Mouse (Mus musculus) neural tube, embryonic 15.5 days (tissue): ENCODE results near the gene Prmt8. TPM values are rescaled to one million over a fixed set of nuclear protein-coding genes. Genes with fewer than 3 reads are reported as not detected.

Experiments
- ATAC-seq: fragments of 200-750 bp; cut with Nextera tagmentation; 2 replicates; pipeline ENCODE4 v1.8.0; 2017; ENCODE audit warnings: mild to moderate bottlenecking, moderate TSS enrichment, moderate library complexity; ENCODE audit not compliant: low FRiP score
- H3K27ac ChIP-seq: fragments of 300-500 bp; sonication (generic); replicated peaks from 2 replicates; pipeline ENCODE4 v1.5.1; 2015; ENCODE audit warnings: mild to moderate bottlenecking, inconsistent platforms
- H3K27me3 ChIP-seq: fragments of 300-500 bp; sonication (generic); replicated peaks from 2 replicates; pipeline ENCODE4 v1.6.1; 2015; ENCODE audit warnings: inconsistent platforms
- H3K36me3 ChIP-seq: fragments of 300-500 bp; sonication (generic); 2 replicates; pipeline ENCODE4 v1.6.1; 2015; ENCODE audit warnings: inconsistent platforms
- H3K4me1 ChIP-seq: fragments of 300-500 bp; sonication (generic); 2 replicates; pipeline ENCODE4 v1.6.1; 2015; ENCODE audit warnings: inconsistent platforms
- H3K4me2 ChIP-seq: fragments of 300-500 bp; sonication (generic); 2 replicates; pipeline ENCODE4 v1.6.1; 2015; ENCODE audit warnings: inconsistent platforms, mild to moderate bottlenecking, moderate library complexity
- H3K4me3 ChIP-seq: fragments of 300-500 bp; sonication (generic); replicated peaks from 2 replicates; pipeline ENCODE4 v1.5.1; 2015; ENCODE audit warnings: mild to moderate bottlenecking, inconsistent platforms
- H3K9ac ChIP-seq: fragments of 300-500 bp; sonication (generic); replicated peaks from 2 replicates; pipeline ENCODE4 v1.6.1; 2015; ENCODE audit warnings: mild to moderate bottlenecking, inconsistent platforms
- H3K9me3 ChIP-seq: fragments of 300-500 bp; sonication (generic); replicated peaks from 2 replicates; pipeline ENCODE4 v1.6.1; 2016; ENCODE audit warnings: inconsistent platforms
- WGBS: fragments of 180-500 bp; shearing (Covaris S2); methylation state at CpG from one replicate; pipeline ENCODE4 v1.1.7; 2015; ENCODE audit warnings: mixed read lengths; 5-methylcytosine and 5-hydroxymethylcytosine counted together
- polyA plus RNA-seq: library from polyadenylated mRNA; unstranded; fragments of >200 nt; fragmentation: Nextera tagmentation; extraction: Ambion mirVana; gene quantifications from 2 replicates; pipeline ENCODE4 v1.2.1, GENCODE M21; 2015

The Prmt8 gene
- polyA plus RNA-seq, 1 experiment from 2014 or later, result 37.9 TPM

GRCm38 (mm10) chr6:127687181-127687860, 82.0 kb downstream of the Prmt8 start:
- Histone ChIP-seq H3K27me3 (no peaks in the 10 kb centered on the region), H3K4me1 (peaks cover 27% of the 10 kb centered on the region), H3K4me3 (no peak overlapping the region), H3K4me2 (no peak overlapping the region), H3K36me3 (peaks cover 4% of the 10 kb centered on the region; the same call in 1 of the 2 replicates), H3K9ac (no peak overlapping the region), H3K27ac (no peak overlapping the region), H3K9me3 (no peaks in the 10 kb centered on the region)
- WGBS, result 94% methylated on average over 6 of the region's 6 CpGs
- ATAC-seq, result no peak

- H3K9ac ChIP-seq, result no peak overlapping the region
Measured at GRCm38 (mm10) chr6:127684981-127685380, 84.3 kb downstream of the Prmt8 start.

GRCm38 (mm10) chr6:127683561-127683960, 85.7 kb downstream of the Prmt8 start:
- WGBS, result 54% methylated on average over 8 of the region's 8 CpGs
- no peak overlapping the region for H3K4me2 ChIP-seq
- peak overlapping the region; percentile 45; the same call in 1 of the 2 replicates for H3K27ac ChIP-seq
- H3K27me3 ChIP-seq, result no peaks in the 10 kb centered on the region
- H3K36me3 ChIP-seq, result no peaks in the 10 kb centered on the region
- H3K9ac ChIP-seq, result no peak overlapping the region
- peaks cover 29% of the 10 kb centered on the region for H3K4me1 ChIP-seq
- no peak overlapping the region for H3K4me3 ChIP-seq
- no peaks in the 10 kb centered on the region for H3K9me3 ChIP-seq
- ATAC-seq, result no peak

More at GRCm38 (mm10) chr6:127684981-127685380, 84.3 kb downstream of the Prmt8 start:
- H3K36me3 ChIP-seq, result peaks cover under 1% of the 10 kb centered on the region; the same call in 1 of the 2 replicates
- H3K9me3 ChIP-seq, result no peaks in the 10 kb centered on the region
- ATAC-seq, result peak; percentile 39; the same call in 1 of the 2 replicates
- no peaks in the 10 kb centered on the region for H3K27me3 ChIP-seq
- no peak overlapping the region for H3K4me3 ChIP-seq
- 0 out of 2 replicates have a peak overlapping the region, but pooled peaks have one; percentile 24 for H3K27ac ChIP-seq
- 17% methylated on average over 4 of the region's 4 CpGs for WGBS
- H3K4me1 ChIP-seq, result peaks cover 27% of the 10 kb centered on the region
- no peak overlapping the region for H3K4me2 ChIP-seq

GRCm38 (mm10) chr6:127680784-127681183, 88.5 kb downstream of the Prmt8 start:
- no peaks in the 10 kb centered on the region for H3K9me3 ChIP-seq
- no peaks in the 10 kb centered on the region for H3K27me3 ChIP-seq
- no peak overlapping the region for H3K4me3 ChIP-seq
- H3K27ac ChIP-seq, result no peak overlapping the region
- no peak for ATAC-seq
- H3K9ac ChIP-seq, result no peak overlapping the region
- H3K4me2 ChIP-seq, result no peak overlapping the region
- H3K4me1 ChIP-seq, result peaks cover 44% of the 10 kb centered on the region
- WGBS, result 90% methylated on average over 7 of the region's 7 CpGs
- no peaks in the 10 kb centered on the region for H3K36me3 ChIP-seq

GRCm38 (mm10) chr6:127678998-127679397, 90.3 kb downstream of the Prmt8 start:
- 74% methylated on average over 3 of the region's 3 CpGs for WGBS

GRCm38 (mm10) chr6:127678320-127678719, 91.0 kb downstream of the Prmt8 start:
- H3K9ac ChIP-seq, result no peak overlapping the region
- H3K4me3 ChIP-seq, result no peak overlapping the region
- 55% methylated on average over 9 of the region's 9 CpGs for WGBS

More at GRCm38 (mm10) chr6:127678998-127679397, 90.3 kb downstream of the Prmt8 start:
- H3K4me2 ChIP-seq, result no peak overlapping the region
- H3K27ac ChIP-seq, result no peak overlapping the region
- H3K4me1 ChIP-seq, result peaks cover 31% of the 10 kb centered on the region
- H3K9ac ChIP-seq, result no peak overlapping the region
- no peak overlapping the region for H3K4me3 ChIP-seq
- no peaks in the 10 kb centered on the region for H3K36me3 ChIP-seq
- ATAC-seq, result no peak
- no peaks in the 10 kb centered on the region for H3K9me3 ChIP-seq
- no peaks in the 10 kb centered on the region for H3K27me3 ChIP-seq

GRCm38 (mm10) chr6:127676866-127677265, 92.4 kb downstream of the Prmt8 start:
- Histone ChIP-seq H3K27me3 (no peaks in the 10 kb centered on the region), H3K9ac (no peak overlapping the region), H3K27ac (peak overlapping the region; percentile 29; the same call in 1 of the 2 replicates), H3K36me3 (no peaks in the 10 kb centered on the region), H3K4me1 (peaks cover 17% of the 10 kb centered on the region), H3K9me3 (no peaks in the 10 kb centered on the region), H3K4me3 (no peak overlapping the region), H3K4me2 (no peak overlapping the region)
- 25% methylated on average over 11 of the region's 11 CpGs for WGBS
- ATAC-seq, result no peak

More at GRCm38 (mm10) chr6:127678320-127678719, 91.0 kb downstream of the Prmt8 start:
- no peaks in the 10 kb centered on the region for H3K27me3 ChIP-seq
- H3K4me2 ChIP-seq, result no peak overlapping the region
- no peaks in the 10 kb centered on the region for H3K36me3 ChIP-seq
- ATAC-seq, result no peak
- peaks cover 24% of the 10 kb centered on the region for H3K4me1 ChIP-seq
- no peak overlapping the region for H3K27ac ChIP-seq
- H3K9me3 ChIP-seq, result no peaks in the 10 kb centered on the region

GRCm38 (mm10) chr6:127672071-127672470, 97.2 kb downstream of the Prmt8 start:
- Histone ChIP-seq H3K4me1 (peaks cover 16% of the 10 kb centered on the region), H3K9ac (no peak overlapping the region), H3K27me3 (no peaks in the 10 kb centered on the region), H3K36me3 (no peaks in the 10 kb centered on the region), H3K9me3 (no peaks in the 10 kb centered on the region), H3K4me3 (no peak overlapping the region), H3K4me2 (no peak overlapping the region), H3K27ac (no peak overlapping the region)
- 87% methylated on average over 7 of the region's 7 CpGs for WGBS
- no peak for ATAC-seq

- WGBS, result 97% methylated on average over 4 of the region's 4 CpGs
- no peak overlapping the region for H3K4me3 ChIP-seq
- H3K4me1 ChIP-seq, result 0 out of 2 replicates have a peak, but pooled peaks cover 10% of the 10 kb centered on the region
- no peak overlapping the region for H3K9ac ChIP-seq
- no peak overlapping the region for H3K27ac ChIP-seq
- H3K36me3 ChIP-seq, result no peaks in the 10 kb centered on the region
- no peaks in the 10 kb centered on the region for H3K27me3 ChIP-seq
- no peak for ATAC-seq
- no peaks in the 10 kb centered on the region for H3K9me3 ChIP-seq
- H3K4me2 ChIP-seq, result no peak overlapping the region
Measured at GRCm38 (mm10) chr6:127670031-127670430, 99.2 kb downstream of the Prmt8 start.

- WGBS, result 54% methylated on average over 4 of the region's 4 CpGs
- H3K4me2 ChIP-seq, result no peak overlapping the region
- no peak overlapping the region for H3K27ac ChIP-seq
- H3K9ac ChIP-seq, result no peak overlapping the region
- H3K27me3 ChIP-seq, result no peaks in the 10 kb centered on the region
- peaks cover 10% of the 10 kb centered on the region; the same call in 1 of the 2 replicates for H3K4me1 ChIP-seq
- no peaks in the 10 kb centered on the region for H3K9me3 ChIP-seq
- ATAC-seq, result peak; percentile 40; the same call in 1 of the 2 replicates
- H3K36me3 ChIP-seq, result no peaks in the 10 kb centered on the region
- H3K4me3 ChIP-seq, result no peak overlapping the region
Measured at GRCm38 (mm10) chr6:127669313-127669712, 100.0 kb downstream of the Prmt8 start.

- peaks cover 5% of the 10 kb centered on the region for H3K4me1 ChIP-seq
- no peak for ATAC-seq
Measured at GRCm38 (mm10) chr6:127663263-127663662, 106.0 kb downstream of the Prmt8 start.

GRCm38 (mm10) chr6:127661717-127662292, 107.5 kb downstream of the Prmt8 start:
- Histone ChIP-seq H3K4me2 (no peak overlapping the region), H3K4me3 (no peak overlapping the region), H3K9me3 (no peaks in the 10 kb centered on the region), H3K9ac (no peak overlapping the region), H3K4me1 (peaks cover 5% of the 10 kb centered on the region), H3K27me3 (no peaks in the 10 kb centered on the region), H3K36me3 (no peaks in the 10 kb centered on the region), H3K27ac (no peak overlapping the region)
- WGBS, result 79% methylated on average over 7 of the region's 7 CpGs
- no peak for ATAC-seq

More at GRCm38 (mm10) chr6:127663263-127663662, 106.0 kb downstream of the Prmt8 start:
- H3K4me2 ChIP-seq, result no peak overlapping the region
- H3K36me3 ChIP-seq, result no peaks in the 10 kb centered on the region
- H3K27me3 ChIP-seq, result no peaks in the 10 kb centered on the region
- H3K9me3 ChIP-seq, result no peaks in the 10 kb centered on the region
- H3K27ac ChIP-seq, result no peak overlapping the region
- no peak overlapping the region for H3K4me3 ChIP-seq
- 78% methylated on average over 7 of the region's 7 CpGs for WGBS
- no peak overlapping the region for H3K9ac ChIP-seq
